Mouse (Mus musculus): ENCODE measurements at regions not wholly inside any gene's neighbourhood (a gene's known extent, or its start where the extent isn't known, plus 50 kb on each side); places are given as distances from the start of the nearest gene placed in this dataset.
A peak's percentile ranks its signal among the peaks of the same experiment; 100 is the strongest.

DNA sequence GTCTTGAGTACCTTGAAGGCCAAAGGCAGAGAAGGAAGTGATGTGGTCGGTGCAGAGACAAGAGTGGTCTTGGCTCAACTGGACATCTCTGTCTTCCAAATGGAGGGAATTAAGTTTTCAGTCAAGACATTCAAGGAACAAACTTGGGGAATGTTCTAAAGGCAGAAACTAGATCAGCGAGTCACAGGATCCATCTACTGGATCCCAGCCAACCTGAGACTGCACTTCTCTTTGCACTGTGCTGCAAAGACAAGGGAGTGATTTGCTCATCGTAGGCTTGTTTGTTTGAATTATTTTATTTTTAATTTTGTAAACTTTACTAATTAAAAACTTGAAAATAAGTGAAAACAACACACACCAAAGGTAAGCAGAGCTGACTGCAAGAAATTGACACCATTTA lies 875.8 kb downstream of the Zfp704 start:
- Histone ChIP-seq H3K4me2 (no peak overlapping the region), H3K4me1 (replicated peaks) (peaks cover 11% of the 10 kb centered on the region), H3K27me3 (no peaks in the 10 kb centered on the region), H3K36me3 (no peaks in the 10 kb centered on the region), H3K9ac (no peak overlapping the region), H3K4me3 (no peak overlapping the region), H3K27ac (replicated peaks) (no peak overlapping the region), H3K9me3 (no peaks in the 10 kb centered on the region)
- WGBS: 79% methylated on average over 3 of the region's 3 CpGs
- no peak for ATAC-seq (ENCODE audit: low read depth)

DNA sequence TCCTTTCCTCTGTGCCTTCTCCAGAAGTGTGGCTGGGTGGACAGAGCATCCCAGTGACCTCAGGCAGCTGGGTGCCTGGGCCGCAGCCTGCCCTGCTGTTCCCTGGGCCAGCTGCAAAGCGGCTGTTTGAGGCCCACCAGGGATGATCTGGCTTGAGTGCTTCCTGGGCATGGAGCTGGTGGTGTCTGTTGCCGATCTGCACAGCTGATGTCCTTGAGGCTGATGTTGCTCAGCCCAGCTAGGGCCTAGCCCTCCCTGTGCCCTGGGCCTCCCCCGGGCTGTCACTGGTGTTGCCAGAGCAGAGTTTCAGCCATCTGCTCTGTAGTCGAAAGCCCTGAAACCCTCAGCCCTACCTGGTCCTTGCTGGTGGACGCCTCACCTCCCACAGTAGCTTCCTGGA lies 878.5 kb downstream of the Zfp704 start:
- Histone ChIP-seq H3K9me3 (no peaks in the 10 kb centered on the region), H3K36me3 (no peaks in the 10 kb centered on the region), H3K4me3 (no peak overlapping the region), H3K27me3 (no peaks in the 10 kb centered on the region), H3K9ac (no peak overlapping the region), H3K4me2 (no peak overlapping the region), H3K27ac (replicated peaks) (no peak overlapping the region), H3K4me1 (replicated peaks) (peaks cover 7% of the 10 kb centered on the region)
- ATAC-seq (ENCODE audit: low read depth): no peak
- 71% methylated on average over 6 of the region's 6 CpGs for WGBS

DNA sequence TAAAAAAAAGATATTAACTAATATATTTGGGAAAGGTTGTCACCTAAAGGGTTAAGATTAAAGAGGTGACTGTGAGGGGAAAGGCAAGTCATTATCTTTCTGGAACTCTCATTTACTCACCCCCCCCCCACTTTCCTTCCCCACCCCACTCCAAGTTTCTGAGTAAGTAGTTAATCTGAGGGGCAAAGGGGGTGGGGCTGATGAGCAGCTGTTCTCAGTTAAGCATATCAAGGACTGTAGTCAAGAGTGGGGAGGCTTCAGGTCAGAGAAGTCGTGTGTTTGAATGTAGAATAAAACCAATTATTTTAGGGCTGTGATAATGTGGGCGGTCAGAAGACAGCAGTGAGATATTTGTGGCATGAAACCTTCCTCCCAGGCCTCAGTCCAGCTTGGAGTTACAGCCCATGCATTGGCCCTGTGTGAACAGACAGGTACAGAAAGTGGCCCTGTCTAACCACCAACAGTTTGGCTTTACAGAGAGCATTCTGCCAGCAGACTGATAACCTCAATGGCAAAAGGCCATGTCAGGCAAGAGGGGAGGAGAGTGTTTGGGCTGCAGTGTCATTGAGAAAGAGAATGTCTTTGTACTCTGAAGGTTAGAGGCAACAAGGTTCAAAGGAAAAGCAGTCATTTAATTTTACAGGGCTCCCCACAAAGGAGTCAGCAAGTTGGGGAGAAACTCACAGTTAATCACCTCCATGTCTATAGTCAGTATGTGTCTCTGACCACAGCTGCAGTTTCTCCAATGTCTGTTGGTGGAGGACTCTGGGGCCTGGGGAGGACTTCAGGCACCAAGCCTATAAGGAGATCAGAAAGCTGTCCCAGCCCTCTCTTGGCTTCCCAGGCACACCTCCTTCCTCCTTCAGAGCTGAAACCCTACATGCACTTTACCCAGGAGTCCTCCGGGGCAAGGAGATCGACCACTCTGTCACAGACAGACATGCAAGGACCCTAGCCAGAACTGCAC lies 888.0 kb downstream of the Zfp704 start:
- Histone ChIP-seq H3K9me3 (no peaks in the 10 kb centered on the region), H3K36me3 (no peaks in the 10 kb centered on the region), H3K4me1 (replicated peaks) (peaks cover 25% of the 10 kb centered on the region), H3K9ac (no peak overlapping the region), H3K4me3 (no peak overlapping the region), H3K27ac (replicated peaks) (no peak overlapping the region), H3K4me2 (no peak overlapping the region), H3K27me3 (no peaks in the 10 kb centered on the region; the same call in 1 of the 2 replicates)
- 69% methylated on average over 4 of the region's 4 CpGs for WGBS
- ATAC-seq (ENCODE audit: low read depth): no peak

DNA sequence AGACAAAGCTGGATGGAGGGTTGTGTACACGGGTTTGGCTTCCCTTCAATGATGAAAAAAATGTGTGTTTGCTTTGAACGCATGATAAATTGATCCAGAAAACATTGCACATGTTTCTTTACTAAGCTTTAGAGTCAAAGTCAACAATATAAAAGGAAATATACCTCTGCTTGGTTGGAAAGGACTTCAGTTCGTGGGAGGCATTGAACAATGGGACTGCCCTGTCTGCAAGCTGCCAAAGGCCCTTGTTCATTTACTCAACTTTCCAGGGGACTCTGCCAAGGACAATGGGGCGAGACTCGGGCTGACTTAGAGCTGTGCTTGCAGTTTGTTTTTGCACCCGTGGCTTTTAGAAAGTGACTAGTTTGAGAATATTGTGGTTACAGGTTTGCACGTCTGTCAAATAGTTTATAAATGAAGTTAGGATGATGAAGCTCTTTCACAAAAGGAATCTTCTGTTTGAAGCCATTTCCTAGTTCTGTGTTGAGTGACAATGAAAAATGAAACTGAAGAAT lies 889.2 kb downstream of the Zfp704 start:
- Histone ChIP-seq H3K36me3 (no peaks in the 10 kb centered on the region), H3K9me3 (no peaks in the 10 kb centered on the region), H3K9ac (no peak overlapping the region), H3K4me3 (no peak overlapping the region), H3K4me1 (replicated peaks) (peaks cover 30% of the 10 kb centered on the region), H3K27me3 (peaks cover 3% of the 10 kb centered on the region; the same call in 1 of the 2 replicates), H3K4me2 (no peak overlapping the region), H3K27ac (replicated peaks) (no peak overlapping the region)
- no peak for ATAC-seq (ENCODE audit: low read depth)
- 63% methylated on average over 7 of the region's 7 CpGs for WGBS

DNA sequence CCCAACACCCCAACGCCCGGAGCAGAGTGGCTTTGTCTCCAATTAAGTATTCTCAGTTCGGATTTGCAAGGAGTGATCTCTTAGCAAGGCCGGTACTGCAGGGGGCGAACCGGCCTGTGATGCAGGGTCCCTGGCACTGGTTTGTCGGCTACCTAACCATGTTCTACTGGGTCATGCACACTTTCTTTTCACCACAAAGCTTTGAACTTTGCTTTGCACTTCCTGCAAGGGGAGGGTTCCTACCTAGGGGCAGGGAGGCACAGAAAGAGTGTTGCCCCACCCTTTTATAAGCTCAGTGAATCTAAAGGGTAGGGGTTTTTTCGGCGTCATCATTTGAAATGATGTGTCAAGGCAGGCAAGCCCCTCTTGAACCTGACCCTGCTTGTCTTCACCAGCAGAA lies 891.7 kb downstream of the Zfp704 start:
- Histone ChIP-seq H3K4me3 (no peak overlapping the region), H3K27me3 (peaks cover 3% of the 10 kb centered on the region; the same call in 1 of the 2 replicates), H3K4me2 (peak overlapping the region; percentile 58), H3K27ac (replicated peaks) (peak overlapping the region; percentile 68; the same call in 1 of the 2 replicates), H3K36me3 (no peaks in the 10 kb centered on the region), H3K4me1 (replicated peaks) (peaks cover 30% of the 10 kb centered on the region), H3K9ac (no peak overlapping the region), H3K9me3 (no peaks in the 10 kb centered on the region)
- ATAC-seq (ENCODE audit: low read depth): peak; percentile 24
- 10% methylated on average over 9 of the region's 9 CpGs for WGBS

DNA sequence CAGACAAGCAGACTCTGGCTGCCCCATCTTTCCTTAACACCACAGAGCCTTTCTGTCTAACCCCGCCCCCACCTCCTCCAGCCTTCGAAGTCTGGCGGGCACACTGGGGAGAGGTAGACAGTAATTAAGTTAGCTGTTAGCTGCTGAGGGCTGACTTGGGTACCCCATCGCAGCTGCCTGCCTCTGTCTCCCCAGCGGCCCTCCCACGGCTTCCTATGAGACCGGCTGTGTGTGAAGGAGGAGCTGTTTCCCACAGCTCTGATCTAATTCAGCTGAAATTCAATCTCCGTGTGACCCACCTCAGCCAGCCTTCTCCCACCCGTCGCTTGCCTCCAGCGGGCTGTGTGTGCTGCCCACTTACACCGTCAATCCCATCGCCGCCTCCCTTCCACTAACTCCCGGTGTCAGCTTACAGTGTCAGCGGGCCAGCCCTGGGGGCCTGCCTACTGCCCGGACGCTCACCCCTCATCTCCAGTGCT lies 892.5 kb downstream of the Zfp704 start:
- WGBS: 0% methylated on average over 18 of the region's 18 CpGs
- H3K4me2 ChIP-seq: peak overlapping the region; percentile 58
- H3K27me3 ChIP-seq: peaks cover 3% of the 10 kb centered on the region; the same call in 1 of the 2 replicates
- no peaks in the 10 kb centered on the region for H3K9me3 ChIP-seq
- peak overlapping the region; percentile 26 for H3K4me3 ChIP-seq
- H3K4me1 ChIP-seq (replicated peaks): peaks cover 30% of the 10 kb centered on the region
- peak overlapping the region; percentile 55 for H3K9ac ChIP-seq
- peak; percentile 88 for ATAC-seq (ENCODE audit: low read depth)
- no peaks in the 10 kb centered on the region for H3K36me3 ChIP-seq
- H3K27ac ChIP-seq (replicated peaks): peak overlapping the region; percentile 68
